Mouse (Mus musculus) lung, adult 18-20 months (tissue): ENCODE data around the gene Nol7.

Experiments used
- DNase-seq, 2 experiments: peaks; one replicate each; pipeline ENCODE4 v3.0.0; 2022; ENCODE audit warnings: mixed read lengths in 2 of 2

Gene Nol7

DNA sequence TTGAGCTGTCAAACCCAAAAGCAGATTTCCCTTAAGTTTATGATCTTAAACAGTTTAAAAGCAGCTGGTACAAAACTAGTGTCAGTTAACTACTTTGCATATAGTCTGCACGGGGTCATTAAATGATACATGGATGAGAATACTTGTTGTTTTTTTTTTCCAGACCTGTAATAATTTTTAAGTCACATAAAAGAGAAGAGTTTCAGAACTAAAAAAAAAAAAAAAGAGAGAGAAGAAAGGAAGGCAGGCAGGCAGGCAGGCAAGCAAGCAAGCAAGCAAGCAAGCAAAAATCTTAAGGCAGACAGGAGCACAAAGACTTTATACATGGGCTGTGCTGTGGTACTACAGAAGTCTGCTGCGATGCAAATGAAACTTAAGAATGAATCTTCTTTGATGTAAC, 35.2 kb downstream of the Nol7 start:
- DNase-seq, result no peak

DNA sequence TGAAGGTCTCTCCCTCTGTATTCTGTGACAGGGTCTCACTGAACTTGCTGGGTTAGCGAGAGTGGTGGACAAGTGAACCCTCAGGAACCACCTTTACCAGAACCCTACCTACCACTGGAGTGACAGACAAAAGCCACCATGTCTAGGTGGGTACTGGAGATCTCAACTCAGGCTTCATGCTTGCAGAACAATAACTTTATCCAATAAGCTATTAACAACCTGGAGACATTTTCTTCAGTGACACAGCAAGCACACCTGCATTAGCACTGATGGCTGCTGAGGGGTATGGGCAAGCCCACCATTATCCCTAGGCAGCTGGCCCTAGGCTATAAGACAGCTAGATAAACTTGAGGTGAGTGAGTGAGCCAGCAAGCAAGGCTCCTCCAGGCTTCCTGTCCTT, 42.2 kb downstream of the Nol7 start:
- DNase-seq, result no peak

DNA sequence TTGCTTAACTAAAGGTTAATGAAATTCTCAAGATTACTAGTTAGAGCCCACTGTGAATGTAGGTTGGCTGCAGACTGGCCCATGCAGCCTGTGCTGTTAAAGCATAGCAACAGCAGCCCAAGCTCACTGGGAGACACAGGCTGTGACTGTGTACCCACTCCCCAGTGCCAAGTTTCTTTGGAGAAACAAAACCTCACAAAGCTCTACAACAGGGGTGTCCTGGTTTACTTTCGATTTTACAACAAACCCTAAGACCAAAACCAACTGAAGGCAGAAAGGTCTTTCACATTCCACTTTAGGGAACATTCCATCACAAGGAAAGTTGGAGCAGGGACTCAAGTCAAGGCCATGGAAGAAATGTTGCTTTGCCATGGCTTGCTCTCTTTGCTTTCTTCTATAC, 44.4 kb downstream of the Nol7 start:
- DNase-seq, result no peak

- no peak for DNase-seq
Observed at GRCm38 (mm10) chr13:43443706-43444105, 45.5 kb downstream of the Nol7 start.

- DNase-seq, result no peak
Observed at GRCm38 (mm10) chr13:43444717-43445116, 46.5 kb downstream of the Nol7 start.

- DNase-seq, result no peak
Observed at GRCm38 (mm10) chr13:43445754-43446153, 47.6 kb downstream of the Nol7 start.

DNA sequence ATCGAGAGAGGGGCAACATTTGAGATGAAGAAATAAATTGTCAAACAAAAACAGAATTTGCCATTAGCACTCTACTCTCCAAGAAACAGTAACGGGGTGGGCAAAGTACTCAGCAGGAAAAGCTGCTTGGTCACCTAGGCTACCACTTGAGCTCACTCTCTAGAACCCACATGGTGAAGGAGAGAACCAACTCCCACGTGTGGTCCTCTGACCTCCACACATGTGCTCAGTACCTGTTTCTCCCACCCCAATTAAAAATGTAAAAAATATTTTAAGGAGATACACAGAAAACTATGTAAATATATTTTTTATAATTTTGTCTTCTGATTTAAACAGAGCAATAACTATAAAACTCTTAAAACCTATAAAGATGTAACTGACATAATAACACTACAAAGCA, 49.5 kb downstream of the Nol7 start:
- DNase-seq, result no peak

- DNase-seq, result no peak
Observed at GRCm38 (mm10) chr13:43450686-43451085, 52.5 kb downstream of the Nol7 start.

DNA sequence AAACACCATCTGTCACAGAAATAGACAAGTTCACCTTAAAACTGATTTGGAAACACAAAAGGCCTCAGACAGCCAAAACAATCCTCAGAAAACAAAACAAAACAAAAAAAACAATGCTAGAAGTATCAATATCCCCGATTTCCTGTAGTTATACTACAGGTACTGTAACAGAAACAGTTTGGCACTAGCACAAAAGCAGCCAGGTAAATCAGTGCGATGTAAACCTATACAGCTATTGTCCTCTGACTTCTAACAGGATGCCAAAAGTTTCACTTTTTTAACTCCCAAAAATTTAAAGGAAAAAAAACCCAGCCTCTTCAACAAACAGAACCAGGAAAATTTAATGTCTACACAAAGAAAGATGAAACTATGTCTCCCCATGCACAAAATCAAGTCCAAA, 54.0 kb downstream of the Nol7 start:
- DNase-seq, result no peak

GRCm38 (mm10) chr13:43452843-43453605, 54.8 kb downstream of the Nol7 start:
- no peak for DNase-seq

DNA sequence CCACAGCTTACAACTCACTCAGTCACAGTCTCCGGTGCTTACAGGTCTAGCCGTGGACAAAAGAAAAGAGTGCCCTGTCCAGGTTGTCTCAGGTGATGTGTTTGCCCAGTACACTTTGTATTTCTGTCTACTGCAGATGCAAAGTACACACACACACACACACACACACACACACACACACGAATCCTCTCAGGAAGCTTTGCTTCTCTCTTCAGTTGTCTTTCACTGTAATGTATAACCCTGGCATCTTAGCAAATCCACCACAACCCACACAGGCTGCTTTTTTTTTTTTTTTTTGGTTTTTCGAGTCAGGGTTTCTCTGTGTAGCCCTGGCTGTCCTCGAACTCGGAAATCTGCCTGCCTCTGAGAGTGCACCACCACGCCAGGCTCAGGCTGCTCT, 56.2 kb downstream of the Nol7 start:
- no peak for DNase-seq
